Mouse (Mus musculus) embryonic fibroblast, embryonic 13.5 days (primary cell): ENCODE results near the gene Ppp2r3c.
"Not testable (repeated sequence)": the region's sequence is repeated elsewhere in the genome, so short reads cannot be mapped to it uniquely, and the experiment has no call there.

Experiments
- CTCF ChIP-seq: IDR thresholded peaks from 2 replicates; pipeline ENCODE4 v1.5.1; 2011; ENCODE audit warnings: mild to moderate bottlenecking, control low read depth, low read length, moderate library complexity, borderline replicate concordance; ENCODE audit not compliant: insufficient read depth
- POLR2A ChIP-seq: IDR thresholded peaks from 2 replicates; pipeline ENCODE4 v1.6.1; 2011; ENCODE audit warnings: low read depth, mild to moderate bottlenecking, control low read depth, low read length, moderate library complexity

DNA sequence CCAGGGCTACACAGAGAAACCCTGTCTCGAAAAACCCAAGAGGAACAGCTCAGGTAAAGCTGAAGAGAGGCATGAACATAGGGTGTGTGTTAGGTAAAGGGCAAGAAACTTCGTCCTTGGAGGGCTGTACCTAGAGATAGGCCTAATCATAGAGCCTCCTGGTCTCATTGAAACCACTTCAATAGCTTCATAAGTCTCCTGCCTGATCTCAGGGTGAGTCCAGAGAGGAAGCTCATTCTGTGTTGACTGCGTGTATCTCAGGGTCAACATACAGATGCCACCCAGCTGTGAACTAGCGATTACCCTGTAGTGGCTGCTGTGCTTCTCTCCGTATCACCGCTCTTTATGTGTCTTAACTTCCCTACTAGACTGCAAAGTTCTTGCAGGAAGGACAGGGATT lies 25.2 kb downstream of the Ppp2r3c start:
- not testable (repeated sequence) for TF ChIP-seq CTCF, POLR2A
